Mouse (Mus musculus): ENCODE data around the gene Tspan14. TPM values are rescaled to one million over a fixed set of nuclear protein-coding genes. Genes with fewer than 3 reads are reported as not detected.

The Tspan14 gene
- polyA plus RNA-seq, 1 experiment = 86.4 TPM

DNA sequence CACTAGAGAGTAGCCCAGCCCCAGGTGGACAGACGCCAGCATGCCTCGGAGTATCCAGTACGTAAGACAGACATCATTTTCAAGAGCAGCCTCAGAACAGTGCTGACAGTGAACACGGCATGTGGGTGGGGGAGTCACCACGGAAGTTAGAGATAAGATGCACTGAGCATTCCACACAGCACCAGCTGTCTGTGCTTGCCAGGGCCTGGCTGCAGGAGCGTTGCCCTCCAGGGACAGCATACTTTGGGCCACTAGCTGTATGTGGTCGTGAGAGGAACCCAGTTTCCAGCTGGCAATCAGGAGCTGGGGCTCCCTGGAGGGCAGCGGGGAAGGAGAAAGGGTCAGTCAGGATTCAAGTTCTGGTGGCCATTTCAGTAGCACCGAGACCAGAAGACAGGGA is 59.8 kb downstream of the Tspan14 start:
- 93% methylated on average over 9 of the region's 9 CpGs for WGBS
- peaks cover 38% of the 10 kb centered on the region for H3K36me3 ChIP-seq (ENCODE audit: control insufficient read depth, insufficient read depth, low read length)
- TF ChIP-seq CTCF (IDR thresholded peaks at IDR 0.05; ENCODE audit: borderline replicate concordance, control insufficient read depth, extremely low read depth, insufficient read depth, low read length, poor library complexity) (no peak), POLR2A (IDR thresholded peaks at IDR 0.05; ENCODE audit: control insufficient read depth, extremely low read depth, insufficient read depth, low read length, poor library complexity) (no peak)
- no peak for DNase-seq
- H3K27me3 ChIP-seq (ENCODE audit: control insufficient read depth, insufficient read depth, low read length) = no peaks in the 10 kb centered on the region
- no peak overlapping the region for H3K27ac ChIP-seq (ENCODE audit: control insufficient read depth, insufficient read depth, low read length)
- H3K4me3 ChIP-seq (ENCODE audit: control insufficient read depth, insufficient read depth, low read length) = no peak overlapping the region
- no peaks in the 10 kb centered on the region for H3K4me1 ChIP-seq (replicated peaks; ENCODE audit: control insufficient read depth, insufficient read depth, low read length)

DNA sequence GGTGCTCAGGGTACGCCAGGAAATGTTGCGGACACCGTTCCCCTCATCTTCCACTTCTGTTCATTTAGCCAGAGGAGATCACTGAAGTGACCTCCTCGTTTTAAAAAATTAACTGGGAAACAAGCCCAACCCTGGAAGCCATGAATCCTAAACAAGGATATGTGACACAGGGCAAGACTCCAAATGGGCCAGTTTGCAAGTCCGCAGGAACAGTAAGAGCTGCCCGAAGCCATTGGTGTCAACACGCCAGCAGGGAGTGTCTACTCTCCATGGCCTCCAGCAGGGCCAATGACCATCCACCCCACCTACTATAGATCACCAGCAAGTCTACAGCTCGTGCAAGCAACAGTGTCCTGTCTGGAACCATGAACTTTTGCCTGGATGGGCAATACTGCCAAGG is 60.8 kb downstream of the Tspan14 start:
- Histone ChIP-seq H3K27ac (ENCODE audit: control insufficient read depth, insufficient read depth, low read length) (no peak overlapping the region), H3K36me3 (ENCODE audit: control insufficient read depth, insufficient read depth, low read length) (peaks cover 31% of the 10 kb centered on the region), H3K4me3 (ENCODE audit: control insufficient read depth, insufficient read depth, low read length) (no peak overlapping the region), H3K4me1 (replicated peaks; ENCODE audit: control insufficient read depth, insufficient read depth, low read length) (no peaks in the 10 kb centered on the region), H3K27me3 (ENCODE audit: control insufficient read depth, insufficient read depth, low read length) (no peaks in the 10 kb centered on the region)
- no peak for TF ChIP-seq POLR2A (IDR thresholded peaks at IDR 0.05; ENCODE audit: control insufficient read depth, extremely low read depth, insufficient read depth, low read length, poor library complexity)
- no peak for TF ChIP-seq CTCF (IDR thresholded peaks at IDR 0.05; ENCODE audit: borderline replicate concordance, control insufficient read depth, extremely low read depth, insufficient read depth, low read length, poor library complexity)
- DNase-seq = no peak
- WGBS = 96% methylated on average over 8 of the region's 8 CpGs

DNA sequence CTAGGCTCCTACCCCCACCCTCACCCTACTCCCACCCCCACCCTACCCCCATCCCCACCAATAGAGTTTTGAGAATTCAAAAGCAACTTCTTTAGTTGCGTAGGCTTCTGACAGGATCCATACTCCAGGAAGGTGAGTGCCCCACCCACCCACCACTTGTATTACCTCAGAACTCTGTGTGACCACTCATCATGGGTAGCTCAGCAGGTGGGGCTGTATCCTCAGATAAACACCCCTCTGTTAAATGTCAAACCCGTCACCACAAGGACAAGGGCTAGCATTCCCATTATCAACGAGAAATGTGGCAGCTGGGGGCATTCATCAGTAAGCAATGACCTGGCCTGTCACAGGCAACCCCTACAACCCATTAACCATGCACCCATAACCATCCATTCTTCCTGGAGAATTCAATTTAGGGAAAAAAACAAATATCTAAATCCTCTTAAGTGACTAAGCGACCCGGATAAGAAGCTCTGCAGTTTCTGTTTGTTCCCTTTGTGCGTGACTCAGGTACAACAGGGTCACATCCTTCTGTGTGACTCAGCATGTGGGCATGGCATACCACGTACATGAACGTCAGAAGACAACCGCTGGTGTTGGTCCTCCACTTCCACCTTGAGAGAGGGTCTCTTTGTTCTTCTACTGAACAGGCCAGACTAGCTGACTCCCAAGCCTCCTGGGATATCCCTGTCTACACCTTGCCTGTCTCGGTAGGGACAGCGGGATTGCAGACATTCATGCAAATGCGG is 64.1 kb downstream of the Tspan14 start:
- DNase-seq = no peak
- H3K27me3 ChIP-seq (ENCODE audit: control insufficient read depth, insufficient read depth, low read length) = no peaks in the 10 kb centered on the region
- no peaks in the 10 kb centered on the region; the same call in 1 of the 2 replicates for H3K36me3 ChIP-seq (ENCODE audit: control insufficient read depth, insufficient read depth, low read length)
- H3K4me1 ChIP-seq (replicated peaks; ENCODE audit: control insufficient read depth, insufficient read depth, low read length) = no peaks in the 10 kb centered on the region
- no peak overlapping the region for H3K27ac ChIP-seq (ENCODE audit: control insufficient read depth, insufficient read depth, low read length)
- H3K4me3 ChIP-seq (ENCODE audit: control insufficient read depth, insufficient read depth, low read length) = no peak overlapping the region
- WGBS = 79% methylated on average over 12 of the region's 12 CpGs
- no peak for TF ChIP-seq CTCF (IDR thresholded peaks at IDR 0.05; ENCODE audit: borderline replicate concordance, control insufficient read depth, extremely low read depth, insufficient read depth, low read length, poor library complexity)
- no peak for TF ChIP-seq POLR2A (IDR thresholded peaks at IDR 0.05; ENCODE audit: control insufficient read depth, extremely low read depth, insufficient read depth, low read length, poor library complexity)

DNA sequence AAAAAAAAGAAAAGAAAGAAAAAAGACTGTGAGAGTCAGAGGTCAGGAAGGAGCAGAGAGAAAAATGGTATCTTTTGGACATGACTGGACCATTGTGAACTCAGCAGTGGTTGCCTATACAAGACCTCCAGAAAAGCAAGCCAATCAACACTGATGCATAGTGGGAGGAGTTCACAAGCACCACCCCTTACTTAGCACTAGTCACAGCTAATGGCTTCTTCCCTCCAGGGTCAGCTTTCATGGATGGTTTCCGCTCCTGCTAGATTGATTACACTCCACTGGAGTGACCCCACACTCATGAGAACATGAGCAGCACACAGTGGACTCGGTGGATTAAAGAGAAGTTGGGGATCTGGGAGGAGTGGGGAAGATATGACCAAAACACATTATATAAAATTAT is 66.3 kb downstream of the Tspan14 start:
- no peak for DNase-seq
- H3K27me3 ChIP-seq (ENCODE audit: control insufficient read depth, insufficient read depth, low read length) = no peaks in the 10 kb centered on the region
- no peaks in the 10 kb centered on the region for H3K36me3 ChIP-seq (ENCODE audit: control insufficient read depth, insufficient read depth, low read length)
- no peaks in the 10 kb centered on the region for H3K4me1 ChIP-seq (replicated peaks; ENCODE audit: control insufficient read depth, insufficient read depth, low read length)
- TF ChIP-seq POLR2A (IDR thresholded peaks at IDR 0.05; ENCODE audit: control insufficient read depth, extremely low read depth, insufficient read depth, low read length, poor library complexity) = no peak
- no peak for TF ChIP-seq CTCF (IDR thresholded peaks at IDR 0.05; ENCODE audit: borderline replicate concordance, control insufficient read depth, extremely low read depth, insufficient read depth, low read length, poor library complexity)
- WGBS = 80% methylated on average over 2 of the region's 2 CpGs
- no peak overlapping the region for H3K4me3 ChIP-seq (ENCODE audit: control insufficient read depth, insufficient read depth, low read length)
- H3K27ac ChIP-seq (ENCODE audit: control insufficient read depth, insufficient read depth, low read length) = no peak overlapping the region

DNA sequence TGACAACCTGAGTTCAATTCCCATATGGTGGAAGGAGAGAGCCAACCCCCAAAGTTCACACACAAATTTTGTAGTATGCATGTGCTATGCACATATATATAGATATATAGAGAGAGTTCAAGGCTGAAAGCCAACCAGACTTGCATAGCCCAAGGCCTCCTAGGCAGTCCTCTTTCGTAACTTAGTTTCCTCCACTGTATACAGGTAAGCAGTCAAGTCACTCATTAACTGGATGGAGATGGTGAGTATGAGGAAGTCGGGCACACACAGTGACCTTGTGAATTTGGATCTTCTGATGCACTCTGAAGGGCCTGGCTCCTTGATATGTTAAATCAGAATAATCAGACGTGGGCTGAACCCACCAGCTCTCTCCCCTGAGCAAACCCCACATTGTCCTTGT is 68.7 kb downstream of the Tspan14 start:
- TF ChIP-seq CTCF (IDR thresholded peaks at IDR 0.05; ENCODE audit: borderline replicate concordance, control insufficient read depth, extremely low read depth, insufficient read depth, low read length, poor library complexity) = no peak
- TF ChIP-seq POLR2A (IDR thresholded peaks at IDR 0.05; ENCODE audit: control insufficient read depth, extremely low read depth, insufficient read depth, low read length, poor library complexity) = no peak
- H3K36me3 ChIP-seq (ENCODE audit: control insufficient read depth, insufficient read depth, low read length) = no peaks in the 10 kb centered on the region
- H3K27ac ChIP-seq (ENCODE audit: control insufficient read depth, insufficient read depth, low read length) = no peak overlapping the region
- 81% methylated on average over 3 of the region's 3 CpGs for WGBS
- H3K4me3 ChIP-seq (ENCODE audit: control insufficient read depth, insufficient read depth, low read length) = no peak overlapping the region
- H3K27me3 ChIP-seq (ENCODE audit: control insufficient read depth, insufficient read depth, low read length) = no peaks in the 10 kb centered on the region
- no peaks in the 10 kb centered on the region for H3K4me1 ChIP-seq (replicated peaks; ENCODE audit: control insufficient read depth, insufficient read depth, low read length)
- DNase-seq = no peak

DNA sequence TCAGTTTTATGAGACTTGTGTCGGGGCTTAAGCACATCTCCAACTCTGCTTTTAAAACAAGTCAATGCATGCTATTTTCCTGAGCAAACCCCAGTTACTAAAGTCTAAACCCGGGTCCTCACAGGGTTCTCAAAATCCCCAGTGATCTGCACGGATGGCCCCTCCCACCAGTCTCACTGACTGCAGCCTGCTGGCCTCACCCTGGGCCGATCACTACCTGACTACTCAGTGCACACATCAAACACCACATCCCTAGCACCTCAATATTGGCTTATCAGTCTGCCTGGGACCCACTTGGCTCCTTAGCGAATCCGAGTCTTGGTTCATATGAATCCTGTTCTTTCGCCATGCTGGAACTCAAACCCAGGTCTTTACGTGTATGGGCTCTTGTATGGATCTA is 70.9 kb downstream of the Tspan14 start:
- DNase-seq = no peak
- no peak overlapping the region for H3K4me3 ChIP-seq (ENCODE audit: control insufficient read depth, insufficient read depth, low read length)
- no peak overlapping the region for H3K27ac ChIP-seq (ENCODE audit: control insufficient read depth, insufficient read depth, low read length)
- no peaks in the 10 kb centered on the region for H3K36me3 ChIP-seq (ENCODE audit: control insufficient read depth, insufficient read depth, low read length)
- no peak for TF ChIP-seq POLR2A (IDR thresholded peaks at IDR 0.05; ENCODE audit: control insufficient read depth, extremely low read depth, insufficient read depth, low read length, poor library complexity)
- TF ChIP-seq CTCF (IDR thresholded peaks at IDR 0.05; ENCODE audit: borderline replicate concordance, control insufficient read depth, extremely low read depth, insufficient read depth, low read length, poor library complexity) = no peak
- WGBS = 72% methylated on average over 8 of the region's 8 CpGs
- no peaks in the 10 kb centered on the region for H3K27me3 ChIP-seq (ENCODE audit: control insufficient read depth, insufficient read depth, low read length)
- H3K4me1 ChIP-seq (replicated peaks; ENCODE audit: control insufficient read depth, insufficient read depth, low read length) = no peaks in the 10 kb centered on the region
